Mouse (Mus musculus) CH12.LX (cell line): Measurements from ENCODE around the gene Awat2. TPM values are rescaled to one million over a fixed set of nuclear protein-coding genes. Genes with fewer than 3 reads are reported as not detected.

Source experiments
- DNase-seq: peaks from one replicate; pipeline ENCODE4 v3.0.0-alpha.2; 2013; ENCODE audit errors: extremely low read depth
- H3K27ac ChIP-seq: 2 replicates; pipeline ENCODE4 v1.5.1; 2012; ENCODE audit warnings: low read depth, mild to moderate bottlenecking, control low read depth, moderate library complexity; ENCODE audit not compliant: insufficient read depth
- H3K27me3 ChIP-seq: replicated peaks from 2 replicates; pipeline ENCODE3; 2012; ENCODE audit warnings: inconsistent platforms
- H3K36me3 ChIP-seq, 2 experiments: replicated peaks in 1 of 2; 2 replicates each; pipeline versions ENCODE3 to v1.6.1; 2012; ENCODE audit warnings: inconsistent platforms in 1 of 2, low read length in 1 of 2, mild to moderate bottlenecking in 1 of 2, mixed read lengths in 1 of 2, moderate library complexity in 1 of 2; ENCODE audit not compliant: control insufficient read depth in 1 of 2, insufficient read depth in 1 of 2
- H3K4me1 ChIP-seq, 2 experiments: 2 replicates each; pipeline ENCODE4 v1.6.1; 2012; ENCODE audit warnings: inconsistent platforms in 1 of 2, moderate library complexity in 1 of 2; ENCODE audit not compliant: insufficient read depth in 2 of 2, control insufficient read depth in 1 of 2
- H3K4me2 ChIP-seq: 2 replicates; pipeline ENCODE4 v1.6.1; 2012; ENCODE audit warnings: low read depth, mild to moderate bottlenecking, control low read depth; ENCODE audit not compliant: poor library complexity, insufficient read depth, severe bottlenecking
- H3K4me3 ChIP-seq, 3 experiments: fragments of 150-350 bp in 1 of 3; sonication (generic) in 1 of 3; replicated peaks in 1 of 3; 2 replicates each; pipeline versions ENCODE3 to v1.5.1; 2011 to 2012; ENCODE audit warnings: low read depth in 2 of 3, low read length in 2 of 3, mild to moderate bottlenecking in 2 of 3, moderate library complexity in 2 of 3, control low read depth in 1 of 3, improper control_type of control experiment in 1 of 3, inconsistent platforms in 1 of 3, mixed read lengths in 1 of 3; ENCODE audit not compliant: poor library complexity in 1 of 3
- H3K79me2 ChIP-seq: replicated peaks from 2 replicates; pipeline ENCODE4 v1.6.1; 2012; ENCODE audit warnings: mild to moderate bottlenecking, moderate library complexity; ENCODE audit not compliant: control insufficient read depth, poor library complexity, insufficient read depth, severe bottlenecking; ENCODE audit errors: extremely low read depth
- H3K9ac ChIP-seq: 2 replicates; pipeline ENCODE4 v1.6.1; 2012; ENCODE audit warnings: low read depth, mild to moderate bottlenecking, control low read depth, moderate library complexity; ENCODE audit not compliant: insufficient read depth
- H3K9me3 ChIP-seq: replicated peaks from 2 replicates; pipeline ENCODE3; 2012; ENCODE audit warnings: low read length, inconsistent platforms, mixed read lengths
- CHD2 ChIP-seq: IDR thresholded peaks from 2 replicates; pipeline ENCODE4 v1.6.1; 2011; ENCODE audit warnings: low read length, improper control_type of control experiment
- ELF1 ChIP-seq: IDR thresholded peaks from 2 replicates; pipeline ENCODE4 v1.6.1; 2014; ENCODE audit warnings: low read depth, mild to moderate bottlenecking, inconsistent platforms, low read length, improper control_type of control experiment
- EP300 ChIP-seq: IDR thresholded peaks from 2 replicates; pipeline ENCODE4 v1.6.1; 2011; ENCODE audit warnings: low read length, improper control_type of control experiment
- ETS1 ChIP-seq: conservative IDR thresholded peaks from 2 replicates; pipeline ENCODE4 v1.6.1; 2012; ENCODE audit warnings: low read depth, mild to moderate bottlenecking, inconsistent platforms, low read length, improper control_type of control experiment, moderate library complexity
- HCFC1 ChIP-seq: IDR thresholded peaks from 2 replicates; pipeline ENCODE4 v1.6.1; 2012; ENCODE audit warnings: low read depth, mild to moderate bottlenecking, inconsistent platforms, low read length, improper control_type of control experiment
- IRF4 ChIP-seq: IDR thresholded peaks from 2 replicates; pipeline ENCODE4 v1.6.1; 2014; ENCODE audit warnings: low read depth, mild to moderate bottlenecking, inconsistent platforms, low read length, improper control_type of control experiment
- JUN ChIP-seq: IDR thresholded peaks from 2 replicates; pipeline ENCODE4 v1.6.1; 2011; ENCODE audit warnings: low read depth, mild to moderate bottlenecking, low read length, improper control_type of control experiment, moderate library complexity; ENCODE audit not compliant: insufficient read depth
- KAT2A ChIP-seq: IDR thresholded peaks from 2 replicates; pipeline ENCODE4 v1.6.1; 2012; ENCODE audit warnings: low read length, improper control_type of control experiment, inconsistent platforms; ENCODE audit not compliant: insufficient replicate concordance
- MAFK ChIP-seq: IDR thresholded peaks from 2 replicates; pipeline ENCODE4 v1.6.1; 2011; ENCODE audit warnings: low read length, improper control_type of control experiment; ENCODE audit not compliant: insufficient replicate concordance
- MEF2A ChIP-seq: IDR thresholded peaks from 2 replicates; pipeline ENCODE4 v1.6.1; 2014; ENCODE audit warnings: low read depth, mild to moderate bottlenecking, inconsistent platforms, low read length, improper control_type of control experiment, borderline replicate concordance
- PAX5 ChIP-seq: IDR thresholded peaks from 2 replicates; pipeline ENCODE4 v1.6.1; 2012; ENCODE audit warnings: low read length, inconsistent platforms, mixed read lengths
- RAD21 ChIP-seq: IDR thresholded peaks from 2 replicates; pipeline ENCODE4 v1.6.1; 2011; ENCODE audit warnings: low read depth, mild to moderate bottlenecking, low read length, improper control_type of control experiment, moderate library complexity
- SIN3A ChIP-seq: IDR thresholded peaks from 2 replicates; pipeline ENCODE4 v1.6.1; 2012; ENCODE audit warnings: low read length, improper control_type of control experiment, inconsistent platforms
- SMC3 ChIP-seq: IDR thresholded peaks from 2 replicates; pipeline ENCODE4 v1.6.1; 2011; ENCODE audit warnings: low read depth, low read length, improper control_type of control experiment
- UBTF ChIP-seq: IDR thresholded peaks from 2 replicates; pipeline ENCODE4 v1.6.1; 2012; ENCODE audit warnings: low read depth, mild to moderate bottlenecking, inconsistent platforms, low read length, improper control_type of control experiment, moderate library complexity
- USF1 ChIP-seq: IDR thresholded peaks from 2 replicates; pipeline ENCODE4 v1.6.1; 2014; ENCODE audit warnings: low read depth, mild to moderate bottlenecking, inconsistent platforms, low read length, improper control_type of control experiment
- USF2 ChIP-seq: conservative IDR thresholded peaks from 2 replicates; pipeline ENCODE4 v1.6.1; 2011; ENCODE audit warnings: low read depth, low read length, improper control_type of control experiment
- ZC3H11A ChIP-seq: IDR thresholded peaks from 2 replicates; pipeline ENCODE4 v1.6.1; 2012; ENCODE audit warnings: low read depth, mild to moderate bottlenecking, inconsistent platforms, low read length, improper control_type of control experiment
- ZKSCAN1 ChIP-seq: IDR thresholded peaks from 2 replicates; pipeline ENCODE4 v1.6.1; 2012; ENCODE audit warnings: low read depth, inconsistent platforms, low read length, improper control_type of control experiment, borderline replicate concordance
- ZNF384 ChIP-seq: IDR thresholded peaks from 2 replicates; pipeline ENCODE4 v1.6.1; 2012; ENCODE audit warnings: low read depth, low read length, improper control_type of control experiment, inconsistent platforms
- dilution Hi-C: fragments of 300-500 bp; cut with MboI; formaldehyde crosslinking; loops from 2 replicates; pipeline ENCODE4 v1.14.3; 2020; ENCODE audit warnings: low sequenced_read_pairs; ENCODE audit not compliant: extremely low pct_unique_long_range_greater_than_20kb, extremely low pct_ligation_motif_present
- in situ Hi-C: fragments of 300-500 bp; cut with MboI; formaldehyde crosslinking; loops from 3 replicates; pipeline ENCODE4 v1.14.3; 2019; ENCODE audit warnings: low sequenced_read_pairs, low pct_ligation_motif_present, low pct_unique_long_range_greater_than_20kb, mixed read lengths
- polyA plus RNA-seq: library from polyadenylated mRNA; unstranded; fragments of >175 nt; gene quantifications from 2 replicates; pipeline ENCODE4 v1.2.1, GENCODE M21; 2012; ENCODE audit warnings: low read depth; ENCODE audit not compliant: insufficient read length
- total RNA-seq, 2 experiments: library from RNA; depleted of rRNA; stranded (reverse); fragments of 300-350 nt in 1 of 2; fragments of >200 nt in 1 of 2; gene quantifications; 2 replicates each; pipeline ENCODE4 v1.2.3; 2012 to 2014

Gene Awat2
- total and polyA plus RNA-seq, 3 experiments: 0.67 to 2.0 (median 1.1) TPM

DNA sequence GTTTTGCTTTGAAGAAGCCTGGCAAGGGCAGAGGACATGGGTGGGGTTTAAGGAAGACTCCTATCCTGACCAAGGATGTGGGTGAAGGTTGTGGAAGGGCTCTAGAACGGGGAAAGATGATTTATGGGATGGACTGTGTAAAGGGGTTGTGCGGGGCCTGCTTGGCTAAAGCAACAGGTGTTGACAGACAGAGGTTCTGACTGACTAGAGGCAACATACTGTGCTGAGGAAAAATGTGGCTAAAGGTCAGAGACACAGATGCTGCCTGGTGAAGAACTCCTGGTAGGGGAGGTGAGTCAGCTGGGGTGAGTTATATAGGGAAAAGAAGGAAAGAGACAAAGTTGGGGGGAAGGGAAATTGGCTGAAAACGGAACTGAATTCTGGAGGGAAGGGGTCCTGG is 10.2 kb downstream of the Awat2 start:
- Histone ChIP-seq H3K36me3 (peaks cover 2 to 6% of the 10 kb centered on the region in 2 experiments), H3K4me2 (no peak overlapping the region), H3K4me1 (no peaks in the 10 kb centered on the region), H3K27ac (no peak overlapping the region), H3K79me2 (no peaks in the 10 kb centered on the region), H3K4me3 (no peak overlapping the region), H3K9ac (no peak overlapping the region), H3K27me3 (no peaks in the 10 kb centered on the region)
- no peak for DNase-seq
- dilution Hi-C loops: no loop called here
- TF ChIP-seq JUN (no peak), HCFC1 (no peak), SIN3A (no peak)
- TF ChIP-seq, all 38 proteins: peak for 0
- in situ Hi-C loops: no loop called here
- no peaks in the 10 kb centered on the region for H3K9me3 ChIP-seq

GRCm38 (mm10) chrX:100428693-100429092 is 13.8 kb downstream of the Awat2 start, which contains the start of gene Otud6a:
Gene Otud6a, plus strand, starts transcription at chrX:100429013.
- dilution Hi-C loops: no loop called here
- DNase-seq: no peak
- Histone ChIP-seq H3K4me1 (peaks cover 0 to 5% of the 10 kb centered on the region in 2 experiments; a peak in 1 of 4 replicates), H3K4me2 (no peak within 1 kb of the TSS)
- TF ChIP-seq MAFK (no peak), USF1 (no peak), MEF2A (no peak), IRF4 (no peak), ZNF384 (no peak), EP300 (no peak), CHD2 (no peak), USF2 (no peak), UBTF (no peak), ETS1 (no peak), ELF1 (no peak), KAT2A (no peak), RAD21 (no peak), PAX5 (no peak), ZKSCAN1 (no peak), HCFC1 (no peak), ZC3H11A (no peak), SMC3 (no peak)
- TF ChIP-seq, all 38 proteins: peak for 0
- H3K9me3 ChIP-seq: no peaks in the 10 kb centered on the region
- peaks cover 2 to 6% of the 10 kb centered on the region in 2 experiments for H3K36me3 ChIP-seq
- no peak within 1 kb of the TSS for H3K4me3 ChIP-seq
- no peak within 1 kb of the TSS for H3K27ac ChIP-seq
- no peak within 1 kb of the TSS for H3K9ac ChIP-seq
- in situ Hi-C loops: no loop called here
- H3K79me2 ChIP-seq: no peaks in the 10 kb centered on the region
- no peaks in the 10 kb centered on the region for H3K27me3 ChIP-seq
